Mouse (Mus musculus) intestine, embryonic 15.5 days (tissue): Measurements from ENCODE around the gene Cavin4. TPM values are rescaled to one million over a fixed set of nuclear protein-coding genes. Genes with fewer than 3 reads are reported as not detected.
"Not testable (repeated sequence)": the region's sequence is repeated elsewhere in the genome, so short reads cannot be mapped to it uniquely, and the experiment has no call there.

ENCODE experiments used
- ATAC-seq: fragments of 200-750 bp; cut with Nextera tagmentation; 2 replicates; pipeline ENCODE4 v1.8.0; 2017; ENCODE audit warnings: moderate TSS enrichment, moderate library complexity
- H3K27ac ChIP-seq: fragments of 300-500 bp; sonication (generic); 2 replicates; pipeline ENCODE4 v1.5.1; 2015; ENCODE audit warnings: mild to moderate bottlenecking, inconsistent platforms
- H3K27me3 ChIP-seq: fragments of 300-500 bp; sonication (generic); replicated peaks from 2 replicates; pipeline ENCODE4 v1.6.1; 2015; ENCODE audit warnings: inconsistent platforms
- H3K36me3 ChIP-seq: fragments of 300-500 bp; sonication (generic); 2 replicates; pipeline ENCODE4 v1.6.1; 2015; ENCODE audit warnings: inconsistent platforms
- H3K4me1 ChIP-seq: fragments of 300-500 bp; sonication (generic); replicated peaks from 2 replicates; pipeline ENCODE4 v1.6.1; 2015; ENCODE audit warnings: inconsistent platforms
- H3K4me2 ChIP-seq: fragments of 300-500 bp; sonication (generic); replicated peaks from 2 replicates; pipeline ENCODE4 v1.6.1; 2015; ENCODE audit warnings: mild to moderate bottlenecking, inconsistent platforms
- H3K4me3 ChIP-seq: fragments of 300-500 bp; sonication (generic); replicated peaks from 2 replicates; pipeline ENCODE4 v1.5.1; 2015; ENCODE audit warnings: inconsistent platforms
- H3K9ac ChIP-seq: fragments of 300-500 bp; sonication (generic); 2 replicates; pipeline ENCODE4 v1.6.1; 2015; ENCODE audit warnings: inconsistent platforms
- H3K9me3 ChIP-seq: fragments of 300-500 bp; sonication (generic); 2 replicates; pipeline ENCODE4 v1.6.1; 2016; ENCODE audit warnings: inconsistent platforms
- WGBS: fragments of 180-500 bp; shearing (Covaris S2); methylation state at CpG from one replicate; pipeline ENCODE4 v1.1.7; 2015; 5-methylcytosine and 5-hydroxymethylcytosine counted together
- polyA plus RNA-seq: library from polyadenylated mRNA; unstranded; fragments of >200 nt; fragmentation: Nextera tagmentation; extraction: Ambion mirVana; gene quantifications from 2 replicates; pipeline ENCODE4 v1.2.1, GENCODE M21; 2015

Cavin4 gene
- polyA plus RNA-seq, 1 experiment from 2014 or later, result 0.39 TPM

DNA sequence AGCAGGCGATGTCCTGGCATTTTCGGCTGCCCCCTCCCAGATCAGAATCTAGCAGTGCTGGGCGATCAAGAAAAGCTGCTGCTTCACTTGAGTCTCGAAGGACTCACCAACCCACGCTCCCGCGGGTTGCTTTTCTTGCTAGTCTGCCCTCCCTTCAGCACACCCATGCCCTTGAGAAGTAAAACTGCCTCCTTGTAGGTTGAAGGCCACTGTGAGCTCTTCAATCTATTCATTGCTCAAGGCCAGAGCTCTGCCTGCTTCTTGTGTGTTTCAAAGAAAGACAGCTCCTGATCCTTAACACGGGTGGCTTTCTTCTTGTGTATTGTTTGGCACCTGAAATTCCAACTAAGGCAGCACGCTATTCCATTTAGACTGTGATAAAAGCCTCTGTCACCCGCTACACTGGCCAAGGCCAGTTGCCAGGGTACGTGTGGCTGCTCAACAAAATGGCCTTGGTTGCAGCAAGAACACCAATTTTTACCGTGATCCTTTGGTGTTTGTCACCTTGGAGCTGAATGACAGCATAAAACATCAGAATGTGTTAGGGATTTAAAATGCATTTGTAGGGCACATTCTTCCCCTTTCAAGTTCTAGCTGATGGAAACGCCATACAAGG, 13.4 kb downstream of the Cavin4 start:
- 93% methylated on average over 13 of the region's 13 CpGs for WGBS
- H3K27me3 ChIP-seq, result no peaks in the 10 kb centered on the region
- ATAC-seq, result no peak
- no peaks in the 10 kb centered on the region for H3K9me3 ChIP-seq
- H3K4me3 ChIP-seq, result no peak overlapping the region
- H3K9ac ChIP-seq, result no peak overlapping the region
- H3K27ac ChIP-seq, result no peak overlapping the region
- H3K36me3 ChIP-seq, result peaks cover 7% of the 10 kb centered on the region
- no peak overlapping the region for H3K4me2 ChIP-seq
- 0 out of 2 replicates have a peak, but pooled peaks cover 2% of the 10 kb centered on the region for H3K4me1 ChIP-seq

DNA sequence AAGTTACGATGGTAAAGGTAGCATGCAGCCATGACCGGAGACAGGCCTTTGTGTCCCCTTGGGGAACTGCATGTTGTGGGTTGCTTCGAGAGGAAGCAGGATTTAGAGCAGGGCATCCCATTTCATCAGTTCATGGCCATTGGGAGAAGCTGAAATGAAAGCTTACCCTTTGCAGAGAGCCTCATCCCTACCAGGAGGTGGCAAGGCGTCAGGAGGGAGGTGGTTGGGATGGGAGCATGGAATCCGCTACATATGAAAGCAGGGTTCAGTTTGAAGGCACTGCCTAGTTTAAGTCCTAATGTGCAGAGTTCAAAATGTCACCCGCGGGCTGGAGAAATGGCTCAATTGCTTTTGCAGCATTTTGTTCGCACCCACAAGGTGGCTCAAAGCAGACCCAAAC, 14.0 kb downstream of the Cavin4 start:
- 94% methylated on average over 8 of the region's 8 CpGs for WGBS
- Histone ChIP-seq H3K9ac (no peak overlapping the region), H3K27ac (no peak overlapping the region), H3K4me2 (no peak overlapping the region), H3K27me3 (no peaks in the 10 kb centered on the region), H3K4me1 (0 out of 2 replicates have a peak, but pooled peaks cover 2% of the 10 kb centered on the region), H3K4me3 (no peak overlapping the region), H3K36me3 (peaks cover 2% of the 10 kb centered on the region), H3K9me3 (no peaks in the 10 kb centered on the region)
- no peak for ATAC-seq

DNA sequence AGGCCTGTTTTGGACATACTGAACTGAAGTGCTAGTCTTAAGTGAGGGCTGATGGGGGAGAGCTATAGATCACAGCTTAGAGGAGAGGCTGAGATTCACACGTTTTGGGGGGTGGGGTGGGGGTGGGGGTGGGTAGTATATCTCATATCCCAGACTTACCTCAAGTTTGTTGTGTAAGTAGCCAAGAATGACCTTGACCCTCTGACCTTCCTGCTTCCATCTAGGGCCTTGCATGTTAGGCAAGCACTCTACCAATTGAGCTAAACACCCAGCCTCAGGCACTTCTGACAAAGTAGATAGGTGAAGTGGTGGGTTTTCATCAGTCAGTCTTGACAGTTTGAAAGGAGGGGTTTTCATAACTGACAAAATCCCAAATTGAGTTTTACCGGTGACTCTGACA, 14.5 kb downstream of the Cavin4 start:
- no peak for ATAC-seq
- Histone ChIP-seq H3K27ac (no peak overlapping the region), H3K4me3 (no peak overlapping the region), H3K9ac (no peak overlapping the region), H3K4me2 (no peak overlapping the region), H3K27me3 (no peaks in the 10 kb centered on the region), H3K4me1 (0 out of 2 replicates have a peak, but pooled peaks cover 2% of the 10 kb centered on the region), H3K36me3 (no peaks in the 10 kb centered on the region), H3K9me3 (no peaks in the 10 kb centered on the region)
- WGBS, result 72% methylated on average over 2 of the region's 2 CpGs

DNA sequence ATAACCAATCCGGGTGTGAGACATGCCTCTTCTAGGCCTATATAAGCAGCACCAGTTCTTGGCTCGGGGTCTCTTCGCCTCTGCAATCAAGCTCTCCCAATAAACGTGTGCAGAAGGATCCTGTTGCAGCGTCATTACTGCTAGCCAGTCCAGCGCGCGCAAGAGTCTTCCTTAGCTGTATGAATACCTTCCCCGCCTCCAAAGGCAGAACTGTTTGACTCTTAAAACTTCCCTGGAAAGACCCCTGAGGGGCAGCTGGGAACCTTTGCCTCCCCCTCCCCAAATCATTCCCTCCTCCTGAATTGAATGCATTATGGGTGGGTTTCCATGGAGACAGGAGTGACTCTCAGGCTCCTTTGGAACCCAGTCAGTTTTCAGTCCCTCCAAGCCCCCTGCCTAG, 15.5 kb downstream of the Cavin4 start:
- ATAC-seq, result no peak
- Histone ChIP-seq H3K27ac (no peak overlapping the region), H3K36me3 (no peaks in the 10 kb centered on the region), H3K9me3 (no peaks in the 10 kb centered on the region), H3K4me3 (no peak overlapping the region), H3K27me3 (no peaks in the 10 kb centered on the region), H3K4me2 (no peak overlapping the region), H3K4me1 (0 out of 2 replicates have a peak, but pooled peaks cover 2% of the 10 kb centered on the region), H3K9ac (no peak overlapping the region)
- WGBS, result 98% methylated on average over 9 of the region's 9 CpGs

DNA sequence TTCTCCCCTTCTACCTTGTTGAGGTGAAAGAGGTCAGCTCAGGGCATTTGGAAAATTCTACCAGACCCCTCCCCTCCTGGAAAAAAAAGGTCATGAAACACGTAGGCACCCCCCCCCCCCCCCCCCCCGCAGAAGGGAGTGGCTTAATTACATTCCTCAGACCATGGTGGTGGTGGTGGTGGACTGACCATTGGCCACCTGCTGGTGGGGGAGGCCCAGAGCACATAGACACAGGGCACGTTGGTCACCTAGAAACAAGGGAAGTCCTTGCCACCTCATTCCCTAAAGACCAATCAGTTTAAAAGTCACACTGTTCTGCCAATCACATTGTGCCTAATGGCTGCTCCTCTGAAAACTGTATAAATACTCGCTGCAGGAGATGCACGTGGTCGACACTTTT, 16.4 kb downstream of the Cavin4 start:
- ATAC-seq, result peak; percentile 57
- H3K27ac ChIP-seq, H3K4me1 ChIP-seq, H3K9me3 ChIP-seq, H3K27me3 ChIP-seq, H3K9ac ChIP-seq, H3K4me3 ChIP-seq, H3K36me3 ChIP-seq: not testable (repeated sequence)
- 64% methylated on average over 4 of the region's 6 CpGs for WGBS
- H3K4me2 ChIP-seq, result peak overlapping the region; percentile 29; the same call in 1 of the 2 replicates

DNA sequence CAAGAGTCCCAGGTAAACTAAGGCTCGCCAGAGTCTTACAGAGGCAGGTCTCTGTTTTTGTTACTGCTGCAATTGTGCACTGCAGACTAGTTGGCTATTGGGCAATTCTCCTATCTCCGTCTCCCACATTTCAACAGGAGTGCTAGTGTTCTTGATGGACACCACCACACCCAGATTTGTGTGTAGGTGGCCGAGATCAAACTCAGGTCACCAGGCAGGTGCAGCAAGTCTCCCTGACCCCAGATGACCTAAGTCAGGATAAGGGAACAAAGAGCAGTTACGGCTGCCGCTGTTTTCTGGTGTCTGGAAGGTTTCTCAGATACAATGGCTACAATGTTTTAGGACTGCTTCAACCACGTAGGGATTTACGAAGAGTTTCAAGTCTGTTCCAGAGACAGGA, 16.9 kb downstream of the Cavin4 start:
- WGBS, result 46% methylated on average over 7 of the region's 7 CpGs
- Histone ChIP-seq H3K4me1 (peaks cover 2% of the 10 kb centered on the region; the same call in 1 of the 2 replicates), H3K27ac (no peak overlapping the region), H3K4me3 (no peak overlapping the region), H3K9me3 (no peaks in the 10 kb centered on the region), H3K9ac (no peak overlapping the region), H3K4me2 (peak overlapping the region; percentile 29), H3K36me3 (no peaks in the 10 kb centered on the region), H3K27me3 (no peaks in the 10 kb centered on the region)
- peak; percentile 62 for ATAC-seq

DNA sequence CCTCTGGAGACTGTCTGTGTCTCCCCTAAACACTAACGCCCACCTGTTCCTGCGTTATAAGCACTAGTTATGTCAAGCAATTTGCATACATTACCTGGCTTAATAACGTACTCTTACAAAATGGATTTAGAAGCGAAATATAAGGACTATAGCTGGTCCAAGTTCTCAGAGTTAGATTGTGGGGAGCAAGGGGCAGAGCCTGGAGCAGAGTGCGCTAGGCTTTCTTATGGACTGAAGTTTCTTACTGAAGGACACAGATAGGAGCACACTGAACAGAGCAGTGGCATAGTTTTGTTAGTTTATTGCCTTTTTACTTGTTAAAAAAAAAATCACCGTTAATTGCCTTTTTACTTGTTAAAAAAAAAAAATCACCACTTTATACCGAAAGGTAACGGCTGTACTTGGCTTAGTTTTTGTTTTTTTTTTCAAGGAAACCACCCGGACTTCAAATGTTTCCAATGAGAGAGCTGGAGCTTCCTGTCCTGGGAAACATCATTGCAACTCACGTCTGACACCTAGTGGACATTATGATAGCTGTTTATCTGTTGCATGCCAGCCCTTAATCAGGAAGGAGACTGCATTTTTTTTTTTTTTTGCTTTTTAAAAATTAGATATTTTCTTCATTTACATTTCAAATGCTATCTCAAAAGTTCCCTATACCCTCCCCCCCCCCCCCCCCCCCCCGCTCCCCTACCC, 17.5 kb downstream of the Cavin4 start:
- H3K27me3 ChIP-seq, result no peaks in the 10 kb centered on the region
- no peaks in the 10 kb centered on the region for H3K9me3 ChIP-seq
- H3K27ac ChIP-seq, result no peak overlapping the region
- 31% methylated on average over 10 of the region's 11 CpGs for WGBS
- H3K9ac ChIP-seq, result no peak overlapping the region
- ATAC-seq, result peak; percentile 52; the same call in 1 of the 2 replicates
- no peaks in the 10 kb centered on the region for H3K36me3 ChIP-seq
- H3K4me1 ChIP-seq, result peaks cover 2% of the 10 kb centered on the region; the same call in 1 of the 2 replicates
- H3K4me2 ChIP-seq, result peak overlapping the region; percentile 29
- H3K4me3 ChIP-seq, result no peak overlapping the region

DNA sequence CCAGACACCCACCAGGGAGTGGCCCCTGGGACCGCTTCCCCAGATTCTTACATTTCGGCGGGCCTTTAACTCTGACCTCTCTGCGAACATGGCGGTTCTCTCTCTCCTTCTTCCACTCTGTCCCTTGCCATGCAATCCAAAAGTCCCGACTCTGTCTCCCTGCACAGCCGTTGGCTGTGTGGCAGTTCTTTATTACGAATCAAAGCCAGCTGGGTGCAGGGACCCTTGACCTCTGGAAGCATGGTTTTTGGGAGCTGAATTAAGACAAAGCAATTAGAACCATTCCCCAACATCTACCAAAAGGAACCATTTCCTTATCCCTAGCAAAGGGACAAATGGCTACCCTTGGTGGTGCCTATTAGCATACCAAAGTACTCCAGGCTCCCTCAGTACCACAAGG, 19.8 kb downstream of the Cavin4 start:
- Histone ChIP-seq H3K36me3 (no peaks in the 10 kb centered on the region), H3K9me3 (no peaks in the 10 kb centered on the region), H3K4me2 (no peak overlapping the region), H3K27me3 (no peaks in the 10 kb centered on the region), H3K27ac (no peak overlapping the region), H3K4me1 (peaks cover 2% of the 10 kb centered on the region; the same call in 1 of the 2 replicates), H3K4me3 (no peak overlapping the region), H3K9ac (no peak overlapping the region)
- ATAC-seq, result no peak
- WGBS, result 93% methylated on average over 8 of the region's 8 CpGs

DNA sequence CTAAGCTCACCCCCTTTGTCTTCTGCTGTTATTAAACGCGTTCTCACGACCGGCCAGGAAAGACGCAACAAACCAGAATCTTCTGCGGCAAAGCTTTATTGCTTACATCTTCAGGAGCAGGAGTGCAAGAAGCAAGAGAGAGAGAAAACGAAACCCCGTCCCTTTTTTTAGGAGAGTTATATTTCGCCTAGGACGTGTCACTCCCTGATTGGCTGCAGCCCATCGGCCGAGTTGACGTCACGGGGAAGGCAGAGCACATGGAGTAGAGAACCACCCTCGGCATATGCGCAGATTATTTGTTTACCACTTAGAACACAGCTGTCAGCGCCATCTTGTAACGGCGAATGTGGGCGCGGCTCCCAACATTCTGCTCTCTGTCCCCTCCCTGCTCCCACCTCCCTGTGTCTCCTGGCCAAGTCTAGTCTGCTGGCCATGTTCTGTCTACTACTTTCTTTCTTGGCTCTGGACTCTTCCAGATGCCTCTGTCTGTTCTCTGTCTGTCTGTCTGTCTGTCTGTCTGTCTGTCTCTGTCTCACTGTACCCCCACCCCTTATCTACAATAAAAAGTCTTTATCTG, 20.4 kb downstream of the Cavin4 start:
- not testable (repeated sequence) for H3K36me3 ChIP-seq, H3K9ac ChIP-seq, H3K4me1 ChIP-seq, ATAC-seq, H3K27ac ChIP-seq, H3K4me2 ChIP-seq, H3K4me3 ChIP-seq, H3K9me3 ChIP-seq, H3K27me3 ChIP-seq
- WGBS, result 94% methylated on average over 21 of the region's 21 CpGs

DNA sequence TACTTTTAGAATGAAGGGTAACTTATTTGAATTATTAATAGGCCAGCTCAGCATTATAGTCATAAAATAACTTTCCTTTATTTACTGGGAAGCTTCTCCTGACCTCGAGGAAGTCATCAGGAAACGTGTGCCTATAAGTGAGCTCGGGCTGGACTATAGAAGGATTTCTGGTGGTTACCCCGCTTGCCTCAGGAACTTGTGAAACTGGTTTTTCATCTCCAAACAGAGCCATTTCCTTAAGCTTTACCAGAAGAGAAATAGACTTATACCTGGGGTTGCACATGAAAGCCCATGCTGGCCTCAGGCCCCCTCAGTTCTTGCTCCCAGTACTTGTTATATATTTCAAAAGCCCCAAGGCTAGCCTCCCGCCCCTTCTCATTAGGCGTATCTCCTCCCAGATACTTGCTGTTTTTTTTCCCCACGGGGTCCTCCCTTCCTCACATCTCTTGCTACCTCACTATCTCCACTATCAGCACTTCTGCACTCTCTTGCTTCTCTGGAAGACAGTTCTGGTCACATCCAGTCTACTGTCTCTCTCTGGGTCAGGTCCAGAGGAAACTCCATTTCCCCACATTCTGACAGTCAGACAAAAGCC, 21.4 kb downstream of the Cavin4 start:
- Histone ChIP-seq H3K36me3 (no peaks in the 10 kb centered on the region), H3K4me2 (no peak overlapping the region), H3K27ac (no peak overlapping the region), H3K4me1 (peaks cover 2% of the 10 kb centered on the region; the same call in 1 of the 2 replicates), H3K4me3 (no peak overlapping the region), H3K9ac (no peak overlapping the region), H3K27me3 (no peaks in the 10 kb centered on the region), H3K9me3 (no peaks in the 10 kb centered on the region)
- ATAC-seq, result no peak
- WGBS, result 56% methylated on average over 7 of the region's 7 CpGs

DNA sequence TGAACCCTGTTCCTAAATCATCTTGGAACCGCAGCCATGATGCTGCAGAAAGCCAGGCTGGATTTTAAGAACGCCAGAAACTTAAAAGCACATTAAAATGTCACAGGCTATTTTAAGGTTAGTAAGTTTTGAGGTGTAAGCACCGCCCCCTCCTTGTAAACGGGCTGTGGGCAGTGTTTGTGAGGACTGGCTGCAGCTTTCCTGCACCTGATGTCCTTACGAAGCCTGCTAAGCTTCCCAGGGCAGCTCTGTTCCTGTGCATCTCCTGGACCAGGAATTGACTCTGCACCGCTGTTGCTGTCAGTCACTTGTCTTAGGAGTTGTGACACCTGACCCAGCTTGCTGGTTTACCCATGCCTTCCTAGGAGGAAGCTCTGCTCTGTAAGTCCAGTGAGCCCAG, 24.8 kb downstream of the Cavin4 start:
- H3K27me3 ChIP-seq, result no peaks in the 10 kb centered on the region
- no peaks in the 10 kb centered on the region for H3K9me3 ChIP-seq
- no peak overlapping the region for H3K4me2 ChIP-seq
- H3K27ac ChIP-seq, result no peak overlapping the region
- no peaks in the 10 kb centered on the region for H3K36me3 ChIP-seq
- 59% methylated on average over 6 of the region's 6 CpGs for WGBS
- no peaks in the 10 kb centered on the region; the same call in 1 of the 2 replicates for H3K4me1 ChIP-seq
- no peak overlapping the region for H3K9ac ChIP-seq
- no peak for ATAC-seq
- no peak overlapping the region for H3K4me3 ChIP-seq

DNA sequence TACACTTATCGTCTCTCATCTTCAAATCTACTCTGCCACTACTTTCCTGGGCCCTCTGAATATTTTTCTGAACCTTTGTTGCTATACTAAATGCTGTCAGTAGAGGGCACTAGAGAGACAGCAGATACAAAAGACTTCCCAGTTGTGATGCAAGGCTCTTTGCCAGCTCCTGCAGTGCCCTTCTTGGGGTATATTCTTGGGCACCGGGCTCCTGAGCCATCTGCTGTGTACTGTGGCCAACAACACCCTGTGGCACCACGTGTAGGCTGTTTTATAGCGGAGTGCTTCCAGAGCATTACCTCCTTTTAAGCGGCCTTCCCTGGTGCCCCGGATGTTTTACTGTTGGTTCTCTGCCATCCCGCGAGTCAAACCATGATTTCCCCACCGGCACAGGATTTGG, 27.3 kb downstream of the Cavin4 start:
- H3K27ac ChIP-seq, result no peak overlapping the region
- no peak overlapping the region for H3K4me2 ChIP-seq
- no peak overlapping the region for H3K4me3 ChIP-seq
- H3K36me3 ChIP-seq, result no peaks in the 10 kb centered on the region
- H3K27me3 ChIP-seq, result no peaks in the 10 kb centered on the region
- WGBS, result 84% methylated on average over 9 of the region's 9 CpGs
- H3K4me1 ChIP-seq, result no peaks in the 10 kb centered on the region
- ATAC-seq, result no peak
- no peaks in the 10 kb centered on the region for H3K9me3 ChIP-seq
- H3K9ac ChIP-seq, result no peak overlapping the region
